Mouse (Mus musculus): ENCODE measurements around the gene Lmx1b. TPM values are rescaled to one million over a fixed set of nuclear protein-coding genes. Genes with fewer than 3 reads are reported as not detected.

Lmx1b gene
- polyA plus RNA-seq, 1 experiment from 2014 or later, result 0.94 TPM

DNA sequence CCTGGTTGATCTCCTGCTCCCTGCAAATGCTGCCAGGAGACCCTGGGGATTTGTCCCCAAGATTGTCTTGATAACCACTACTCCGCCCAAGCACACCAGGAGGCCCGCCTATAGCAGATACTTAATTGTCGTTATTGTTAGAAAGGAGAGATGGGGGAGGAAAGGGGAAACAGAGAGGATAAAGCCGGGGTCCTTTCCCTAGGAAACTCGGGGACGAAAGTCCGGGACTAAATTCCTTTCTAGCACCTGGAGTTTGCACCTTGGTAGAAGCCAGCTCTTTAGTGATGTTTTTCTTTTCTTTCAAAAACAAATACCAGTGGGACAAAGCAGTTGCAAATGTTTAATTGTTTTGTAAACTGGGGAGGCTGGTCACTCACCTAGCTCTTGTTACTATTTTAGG lies 3.0 kb downstream of the Lmx1b start:
- H3K9me3 ChIP-seq (ENCODE audit: low read length), result no peaks in the 10 kb centered on the region
- H3K4me3 ChIP-seq (ENCODE audit: low read length), result no peak overlapping the region
- no peak for ATAC-seq (ENCODE audit: low FRiP score, low TSS enrichment)
- no peak overlapping the region for H3K9ac ChIP-seq (replicated peaks; ENCODE audit: low read length)
- no peak overlapping the region for H3K4me2 ChIP-seq (replicated peaks; ENCODE audit: low read depth, low read length)
- WGBS, result 18% methylated on average over 7 of the region's 7 CpGs
- peaks cover 96% of the 10 kb centered on the region for H3K27me3 ChIP-seq (ENCODE audit: insufficient read depth, low read length)
- H3K27ac ChIP-seq (ENCODE audit: low read length), result no peak overlapping the region
- no peaks in the 10 kb centered on the region for H3K36me3 ChIP-seq (ENCODE audit: insufficient read depth, low read length)
- H3K4me1 ChIP-seq (ENCODE audit: insufficient read depth, low read length), result peaks cover 24% of the 10 kb centered on the region

- peak overlapping the region; percentile 40 for H3K4me2 ChIP-seq (replicated peaks; ENCODE audit: low read depth, low read length)
- no peaks in the 10 kb centered on the region for H3K36me3 ChIP-seq (ENCODE audit: insufficient read depth, low read length)
- no peak overlapping the region for H3K27ac ChIP-seq (ENCODE audit: low read length)
- peaks cover 96% of the 10 kb centered on the region for H3K27me3 ChIP-seq (ENCODE audit: insufficient read depth, low read length)
- peaks cover 25% of the 10 kb centered on the region for H3K4me1 ChIP-seq (ENCODE audit: insufficient read depth, low read length)
- no peak for ATAC-seq (ENCODE audit: low FRiP score, low TSS enrichment)
- no peaks in the 10 kb centered on the region for H3K9me3 ChIP-seq (ENCODE audit: low read length)
- WGBS, result 7% methylated on average over 26 of the region's 26 CpGs
- 0 out of 2 replicates have a peak overlapping the region, but pooled peaks have one; percentile 6 for H3K9ac ChIP-seq (replicated peaks; ENCODE audit: low read length)
- H3K4me3 ChIP-seq (ENCODE audit: low read length), result peak overlapping the region; percentile 21
Observed at GRCm38 (mm10) chr2:33636628-33637188, 3.6 kb downstream of the Lmx1b start.

GRCm38 (mm10) chr2:33636117-33636521 lies 4.2 kb downstream of the Lmx1b start:
- Histone ChIP-seq H3K4me2 (replicated peaks; ENCODE audit: low read depth, low read length) (peak overlapping the region; percentile 40), H3K9ac (replicated peaks; ENCODE audit: low read length) (no peak overlapping the region), H3K27ac (ENCODE audit: low read length) (no peak overlapping the region), H3K27me3 (ENCODE audit: insufficient read depth, low read length) (peaks cover 96% of the 10 kb centered on the region), H3K9me3 (ENCODE audit: low read length) (no peaks in the 10 kb centered on the region), H3K36me3 (ENCODE audit: insufficient read depth, low read length) (no peaks in the 10 kb centered on the region), H3K4me1 (ENCODE audit: insufficient read depth, low read length) (peaks cover 24% of the 10 kb centered on the region), H3K4me3 (ENCODE audit: low read length) (peak overlapping the region; percentile 21)
- 2% methylated on average over 21 of the region's 21 CpGs for WGBS
- ATAC-seq (ENCODE audit: low FRiP score, low TSS enrichment), result no peak

GRCm38 (mm10) chr2:33635323-33636116 lies 4.8 kb downstream of the Lmx1b start:
- Histone ChIP-seq H3K27ac (ENCODE audit: low read length) (no peak overlapping the region), H3K9ac (replicated peaks; ENCODE audit: low read length) (no peak overlapping the region), H3K4me2 (replicated peaks; ENCODE audit: low read depth, low read length) (peak overlapping the region; percentile 40), H3K4me1 (ENCODE audit: insufficient read depth, low read length) (peaks cover 24% of the 10 kb centered on the region), H3K9me3 (ENCODE audit: low read length) (no peaks in the 10 kb centered on the region), H3K36me3 (ENCODE audit: insufficient read depth, low read length) (no peaks in the 10 kb centered on the region), H3K4me3 (ENCODE audit: low read length) (peak overlapping the region; percentile 21), H3K27me3 (ENCODE audit: insufficient read depth, low read length) (peaks cover 96% of the 10 kb centered on the region)
- no peak for ATAC-seq (ENCODE audit: low FRiP score, low TSS enrichment)
- WGBS, result 12% methylated on average over 19 of the region's 19 CpGs

DNA sequence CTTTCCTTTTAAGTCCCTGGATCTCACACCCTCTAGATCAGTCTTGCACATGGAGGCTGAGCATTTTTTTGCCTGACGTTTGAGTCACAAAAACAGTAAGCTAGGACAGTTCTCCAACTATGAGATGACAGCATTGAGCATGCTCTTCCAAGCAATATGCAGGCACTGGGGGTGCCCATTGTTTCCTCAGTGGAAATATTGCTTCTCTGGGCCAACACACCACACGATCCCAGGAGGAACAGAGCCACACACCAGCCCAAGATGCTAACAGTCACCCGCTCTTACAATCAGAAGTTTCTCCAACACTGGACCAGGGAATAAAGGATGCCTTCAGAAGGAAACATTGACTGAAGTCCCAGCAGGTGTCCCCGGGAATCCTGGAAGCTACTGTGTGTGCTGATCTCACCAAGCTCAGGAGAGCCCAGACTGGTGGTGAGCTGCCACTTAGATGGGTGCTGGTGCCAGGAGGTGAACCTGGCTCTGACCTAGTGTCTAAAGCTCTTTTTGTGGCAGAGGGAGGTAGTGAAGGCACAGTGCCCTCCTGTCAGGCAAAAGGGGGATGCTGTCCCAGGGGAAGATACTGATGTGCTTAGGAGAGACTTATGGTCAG lies 5.7 kb downstream of the Lmx1b start:
- Histone ChIP-seq H3K9ac (replicated peaks; ENCODE audit: low read length) (no peak overlapping the region), H3K4me1 (ENCODE audit: insufficient read depth, low read length) (peaks cover 31% of the 10 kb centered on the region)
- WGBS, result 37% methylated on average over 4 of the region's 4 CpGs

GRCm38 (mm10) chr2:33633955-33634354 lies 6.4 kb downstream of the Lmx1b start:
- no peaks in the 10 kb centered on the region for H3K9me3 ChIP-seq (ENCODE audit: low read length)
- 30% methylated on average over 5 of the region's 5 CpGs for WGBS
- no peak overlapping the region for H3K4me3 ChIP-seq (ENCODE audit: low read length)
- no peak for ATAC-seq (ENCODE audit: low FRiP score, low TSS enrichment)
- peaks cover 31% of the 10 kb centered on the region for H3K4me1 ChIP-seq (ENCODE audit: insufficient read depth, low read length)
- no peak overlapping the region for H3K9ac ChIP-seq (replicated peaks; ENCODE audit: low read length)
- no peak overlapping the region for H3K4me2 ChIP-seq (replicated peaks; ENCODE audit: low read depth, low read length)
- peaks cover 96% of the 10 kb centered on the region for H3K27me3 ChIP-seq (ENCODE audit: insufficient read depth, low read length)
- no peak overlapping the region for H3K27ac ChIP-seq (ENCODE audit: low read length)
- H3K36me3 ChIP-seq (ENCODE audit: insufficient read depth, low read length), result no peaks in the 10 kb centered on the region

More for the DNA sequence above, 5.7 kb downstream of the Lmx1b start:
- Histone ChIP-seq H3K4me3 (ENCODE audit: low read length) (no peak overlapping the region), H3K27ac (ENCODE audit: low read length) (no peak overlapping the region), H3K36me3 (ENCODE audit: insufficient read depth, low read length) (no peaks in the 10 kb centered on the region), H3K9me3 (ENCODE audit: low read length) (no peaks in the 10 kb centered on the region), H3K4me2 (replicated peaks; ENCODE audit: low read depth, low read length) (no peak overlapping the region), H3K27me3 (ENCODE audit: insufficient read depth, low read length) (peaks cover 96% of the 10 kb centered on the region)
- no peak for ATAC-seq (ENCODE audit: low FRiP score, low TSS enrichment)

GRCm38 (mm10) chr2:33633237-33633636 lies 7.1 kb downstream of the Lmx1b start:
- no peak overlapping the region for H3K9ac ChIP-seq (replicated peaks; ENCODE audit: low read length)
- peaks cover 95% of the 10 kb centered on the region for H3K27me3 ChIP-seq (ENCODE audit: insufficient read depth, low read length)
- no peak overlapping the region for H3K4me2 ChIP-seq (replicated peaks; ENCODE audit: low read depth, low read length)
- no peaks in the 10 kb centered on the region for H3K36me3 ChIP-seq (ENCODE audit: insufficient read depth, low read length)
- 13% methylated on average over 5 of the region's 5 CpGs for WGBS
- H3K27ac ChIP-seq (ENCODE audit: low read length), result no peak overlapping the region
- H3K4me1 ChIP-seq (ENCODE audit: insufficient read depth, low read length), result peaks cover 35% of the 10 kb centered on the region
- H3K9me3 ChIP-seq (ENCODE audit: low read length), result no peaks in the 10 kb centered on the region
- H3K4me3 ChIP-seq (ENCODE audit: low read length), result no peak overlapping the region
- ATAC-seq (ENCODE audit: low FRiP score, low TSS enrichment), result no peak

DNA sequence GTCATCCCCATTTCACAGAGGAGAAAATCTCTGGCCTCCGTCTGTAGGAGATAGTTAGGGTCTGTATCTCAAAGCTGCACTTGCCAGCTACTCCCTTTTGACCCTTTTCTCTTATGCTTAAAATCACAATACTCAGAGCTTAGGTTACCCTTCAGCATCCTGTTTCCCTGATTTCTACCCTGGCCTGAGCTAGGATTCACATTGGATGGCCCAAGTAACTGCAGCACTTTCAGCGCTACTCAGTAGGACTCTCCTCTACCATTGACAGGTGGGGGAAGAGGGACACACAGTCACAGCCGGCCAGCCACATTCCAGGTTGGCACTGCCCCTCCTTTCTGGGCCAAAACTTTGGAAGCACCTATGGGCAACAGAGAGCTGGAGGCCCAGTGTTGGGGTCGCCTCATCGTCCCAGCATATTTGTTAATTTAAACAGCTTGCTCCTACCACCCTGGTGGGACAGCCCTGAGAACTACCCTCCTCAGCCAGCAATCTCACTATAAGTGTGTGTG lies 7.7 kb downstream of the Lmx1b start:
- Histone ChIP-seq H3K27me3 (ENCODE audit: insufficient read depth, low read length) (peaks cover 95% of the 10 kb centered on the region), H3K4me1 (ENCODE audit: insufficient read depth, low read length) (peaks cover 35% of the 10 kb centered on the region), H3K9ac (replicated peaks; ENCODE audit: low read length) (no peak overlapping the region), H3K9me3 (ENCODE audit: low read length) (no peaks in the 10 kb centered on the region), H3K4me3 (ENCODE audit: low read length) (no peak overlapping the region), H3K4me2 (replicated peaks; ENCODE audit: low read depth, low read length) (no peak overlapping the region), H3K27ac (ENCODE audit: low read length) (no peak overlapping the region), H3K36me3 (ENCODE audit: insufficient read depth, low read length) (no peaks in the 10 kb centered on the region)
- no peak for ATAC-seq (ENCODE audit: low FRiP score, low TSS enrichment)
- 27% methylated on average over 5 of the region's 5 CpGs for WGBS

GRCm38 (mm10) chr2:33631708-33632343 lies 8.5 kb downstream of the Lmx1b start:
- peak overlapping the region; percentile 21 for H3K4me3 ChIP-seq (ENCODE audit: low read length)
- peaks cover 38% of the 10 kb centered on the region for H3K4me1 ChIP-seq (ENCODE audit: insufficient read depth, low read length)
- H3K9ac ChIP-seq (replicated peaks; ENCODE audit: low read length), result peak overlapping the region; percentile 56; the same call in 1 of the 2 replicates
- H3K4me2 ChIP-seq (replicated peaks; ENCODE audit: low read depth, low read length), result peak overlapping the region; percentile 48
- ATAC-seq (ENCODE audit: low FRiP score, low TSS enrichment), result 0 out of 2 replicates have a peak, but pooled peaks have one; percentile 37
- peak overlapping the region; percentile 27 for H3K27ac ChIP-seq (ENCODE audit: low read length)
- H3K9me3 ChIP-seq (ENCODE audit: low read length), result no peaks in the 10 kb centered on the region
- no peaks in the 10 kb centered on the region for H3K36me3 ChIP-seq (ENCODE audit: insufficient read depth, low read length)
- peaks cover 91% of the 10 kb centered on the region for H3K27me3 ChIP-seq (ENCODE audit: insufficient read depth, low read length)
- 2% methylated on average over 31 of the region's 31 CpGs for WGBS
